Mouse (Mus musculus) testis, adult 2 months (tissue): ENCODE results near the gene Kcnj4.

ENCODE experiments used
- CTCF ChIP-seq: fragments of 200-500 bp; IDR thresholded peaks from 2 replicates; pipeline ENCODE4 v1.5.1; 2012; ENCODE audit warnings: low read depth, mild to moderate bottlenecking, inconsistent platforms, low read length, moderate library complexity; ENCODE audit not compliant: control insufficient read depth, insufficient read depth, insufficient replicate concordance
- POLR2A ChIP-seq: fragments of 200-500 bp; IDR thresholded peaks from 2 replicates; pipeline ENCODE4 v1.6.1; 2012; ENCODE audit warnings: low read depth, mild to moderate bottlenecking, inconsistent platforms, low read length, moderate library complexity; ENCODE audit not compliant: control insufficient read depth

DNA sequence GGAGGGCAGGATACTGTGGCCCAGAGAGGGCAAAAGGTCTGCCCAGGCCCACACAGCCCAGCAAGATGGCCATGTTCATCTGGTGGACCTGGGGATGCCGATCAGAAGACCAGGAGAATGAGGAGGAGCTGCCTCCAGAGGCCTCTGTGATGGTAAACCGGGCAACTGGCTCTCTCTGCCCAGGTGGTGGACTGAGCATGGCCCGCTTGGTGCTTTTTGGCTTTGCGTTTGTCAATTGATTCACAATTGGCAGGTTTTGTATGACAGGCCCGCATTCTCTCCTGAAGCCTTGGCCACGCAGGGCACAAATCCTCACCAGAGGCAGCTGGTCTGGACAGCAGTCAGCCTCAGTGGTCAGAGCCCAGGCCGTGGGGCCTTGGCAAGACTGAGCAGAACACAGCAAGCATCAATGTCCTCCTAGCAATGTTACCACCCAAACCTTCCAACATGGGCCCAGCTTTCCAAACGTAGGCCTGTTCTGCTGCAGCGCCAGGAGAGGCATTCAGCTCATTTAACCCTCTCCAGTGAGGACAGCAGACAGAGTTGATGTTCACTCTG lies 62.0 kb downstream of the Kcnj4 start:
- no peak for TF ChIP-seq CTCF
- no peak for TF ChIP-seq POLR2A
